In genomic region chr1:37647066-37647465, GRCm38 (mm10) we compare ENCODE assay signal across 22 mouse cellular contexts.
DNase-seq lines count a peak whose midpoint lies in the region; ATAC-seq and TF ChIP-seq lines count a peak whose summit lies in the region.
"Had no signal": no experiment of that assay in that cellular context is flagged by ENCODE, and none has a peak within 500 bp of the region (broad histone marks: within the 10 kb centered on the region; RNA-seq: fewer than 3 reads in every experiment).

No protein-coding gene starts in this region.

- H3K4me2 ChIP-seq in midbrain, embryonic 11.5 days = no peak overlapping the region
- H3K4me2 ChIP-seq in midbrain, embryonic 13.5 days (replicated peaks) = no peak overlapping the region
- H3K4me2 ChIP-seq in forebrain, postnatal 0 days (ENCODE audit: low read depth) = no peak overlapping the region

- no peak for ATAC-seq in midbrain, embryonic 11.5 days (ENCODE audit: low FRiP score)
- no peak for ATAC-seq in midbrain, embryonic 13.5 days
- no peak for ATAC-seq in forebrain, postnatal 0 days
- ATAC-seq: activated CD4-positive, CD25-positive, alpha-beta regulatory T cell, adult 4 months; CD4-positive, CD25-positive, alpha-beta regulatory T cell, adult 4 months; Patski had no signal

- H3K27me3 ChIP-seq in heart, embryonic 10.5 days (ENCODE audit: insufficient read depth, poor library complexity, severe bottlenecking) = no peaks in the 10 kb centered on the region
- H3K27me3 ChIP-seq in midbrain, embryonic 11.5 days (ENCODE audit: control insufficient read depth, insufficient read depth, low read length) = no peaks in the 10 kb centered on the region
- no peaks in the 10 kb centered on the region for H3K27me3 ChIP-seq in midbrain, embryonic 13.5 days
- H3K27me3 ChIP-seq in E14TG2a.4 (ENCODE audit: insufficient read depth, low read length) = no peaks in the 10 kb centered on the region; the same call in 1 of the 2 replicates
- H3K27me3 ChIP-seq in forebrain, postnatal 0 days (ENCODE audit: insufficient read depth, low read length) = no peaks in the 10 kb centered on the region
- H3K27me3 ChIP-seq: CH12.LX had no signal

- no peak overlapping the region for H3K9ac ChIP-seq in midbrain, embryonic 11.5 days (ENCODE audit: low read length)
- H3K9ac ChIP-seq in midbrain, embryonic 13.5 days (replicated peaks) = no peak overlapping the region
- H3K9ac ChIP-seq in forebrain, postnatal 0 days = no peak overlapping the region

- DNase-seq in heart, embryonic 10.5 days (ENCODE audit: low spot score) = peak; percentile 65
- DNase-seq in heart, postnatal 4 days = no peak
- peak; percentile 71 for DNase-seq in midbrain, embryonic 11.5 days (ENCODE audit: low spot score, missing footprints)
- no peak for DNase-seq in forebrain, postnatal 0 days
- DNase-seq: adrenal gland, adult 2 months; adrenal gland, adult 8-10 months; adrenal gland, postnatal 10 days; adrenal gland, postnatal 14 days; adrenal gland, postnatal 25 days; adrenal gland, postnatal 36 days; B cell, adult 2 months; cerebellum, adult 11 months; cerebellum, adult 11-12 months; cerebellum, adult 18-20 months; cerebellum, adult 2 months had no signal

- 84% methylated on average over 10 of the region's 10 CpGs for WGBS in heart, embryonic 10.5 days
- 84% methylated on average over 10 of the region's 10 CpGs for WGBS in midbrain, embryonic 11.5 days
- WGBS in midbrain, embryonic 13.5 days = 87% methylated on average over 10 of the region's 10 CpGs
- 91% methylated on average over 10 of the region's 10 CpGs for WGBS in forebrain, postnatal 0 days

- H3K36me3 ChIP-seq in heart, embryonic 10.5 days = no peaks in the 10 kb centered on the region
- H3K36me3 ChIP-seq in midbrain, embryonic 11.5 days (ENCODE audit: control insufficient read depth, insufficient read depth, low read length) = no peaks in the 10 kb centered on the region
- no peaks in the 10 kb centered on the region for H3K36me3 ChIP-seq in midbrain, embryonic 13.5 days
- no peaks in the 10 kb centered on the region for H3K36me3 ChIP-seq in E14TG2a.4 (ENCODE audit: insufficient read depth, low read length)
- H3K36me3 ChIP-seq in forebrain, postnatal 0 days (ENCODE audit: insufficient read depth) = no peaks in the 10 kb centered on the region
- H3K36me3 ChIP-seq: G1E had no signal

- H3K4me3 ChIP-seq in heart, embryonic 10.5 days = no peak overlapping the region
- H3K4me3 ChIP-seq in midbrain, embryonic 11.5 days (ENCODE audit: low read depth, low read length) = no peak overlapping the region
- H3K4me3 ChIP-seq in midbrain, embryonic 13.5 days (replicated peaks) = no peak overlapping the region
- 0 out of 2 replicates have a peak overlapping the region, but pooled peaks have one; percentile 5 for H3K4me3 ChIP-seq in E14TG2a.4 (replicated peaks; ENCODE audit: low read length)
- no peak overlapping the region for H3K4me3 ChIP-seq in forebrain, postnatal 0 days (ENCODE audit: low read depth, low read length)

- H3K27ac ChIP-seq in heart, embryonic 10.5 days = no peak overlapping the region
- no peak overlapping the region for H3K27ac ChIP-seq in midbrain, embryonic 11.5 days (ENCODE audit: low read depth, low read length)
- no peak overlapping the region for H3K27ac ChIP-seq in midbrain, embryonic 13.5 days
- H3K27ac ChIP-seq in forebrain, postnatal 0 days (ENCODE audit: low read depth, low read length) = no peak overlapping the region

- TF ChIP-seq CTCF in E14TG2a.4 (conservative IDR thresholded peaks at IDR 0.05; ENCODE audit: low read length) = no peak
- no peak for TF ChIP-seq CTCF in forebrain, postnatal 0 days (IDR thresholded peaks at IDR 0.05; ENCODE audit: low read depth)

- H3K4me1 ChIP-seq in heart, embryonic 10.5 days = no peaks in the 10 kb centered on the region
- H3K4me1 ChIP-seq in midbrain, embryonic 11.5 days (ENCODE audit: control insufficient read depth, insufficient read depth, low read length) = no peaks in the 10 kb centered on the region
- H3K4me1 ChIP-seq in midbrain, embryonic 13.5 days (replicated peaks) = no peaks in the 10 kb centered on the region
- H3K4me1 ChIP-seq in E14TG2a.4 (replicated peaks; ENCODE audit: low read depth, low read length) = peaks cover 16% of the 10 kb centered on the region
- H3K4me1 ChIP-seq in forebrain, postnatal 0 days (ENCODE audit: insufficient read depth) = no peaks in the 10 kb centered on the region

- no peaks in the 10 kb centered on the region for H3K9me3 ChIP-seq in heart, embryonic 10.5 days
- no peaks in the 10 kb centered on the region for H3K9me3 ChIP-seq in midbrain, embryonic 11.5 days (ENCODE audit: control insufficient read depth, low read length)
- H3K9me3 ChIP-seq in midbrain, embryonic 13.5 days = no peaks in the 10 kb centered on the region
- no peaks in the 10 kb centered on the region for H3K9me3 ChIP-seq in E14TG2a.4 (ENCODE audit: low read length)
- no peaks in the 10 kb centered on the region for H3K9me3 ChIP-seq in forebrain, postnatal 0 days (ENCODE audit: low read length)
- H3K9me3 ChIP-seq: G1E had no signal

Comparison
In these comparisons a context has a peak if more than half of its experiments do, and no peak if none do; other contexts are left out.
1. DNase-seq: peak in heart, embryonic 10.5 days (single experiment) and midbrain, embryonic 11.5 days (single experiment); none in heart, postnatal 4 days (single experiment) and forebrain, postnatal 0 days (single experiment).